Mouse (Mus musculus): ENCODE measurements around the gene Smyd4.

The Smyd4 gene

DNA sequence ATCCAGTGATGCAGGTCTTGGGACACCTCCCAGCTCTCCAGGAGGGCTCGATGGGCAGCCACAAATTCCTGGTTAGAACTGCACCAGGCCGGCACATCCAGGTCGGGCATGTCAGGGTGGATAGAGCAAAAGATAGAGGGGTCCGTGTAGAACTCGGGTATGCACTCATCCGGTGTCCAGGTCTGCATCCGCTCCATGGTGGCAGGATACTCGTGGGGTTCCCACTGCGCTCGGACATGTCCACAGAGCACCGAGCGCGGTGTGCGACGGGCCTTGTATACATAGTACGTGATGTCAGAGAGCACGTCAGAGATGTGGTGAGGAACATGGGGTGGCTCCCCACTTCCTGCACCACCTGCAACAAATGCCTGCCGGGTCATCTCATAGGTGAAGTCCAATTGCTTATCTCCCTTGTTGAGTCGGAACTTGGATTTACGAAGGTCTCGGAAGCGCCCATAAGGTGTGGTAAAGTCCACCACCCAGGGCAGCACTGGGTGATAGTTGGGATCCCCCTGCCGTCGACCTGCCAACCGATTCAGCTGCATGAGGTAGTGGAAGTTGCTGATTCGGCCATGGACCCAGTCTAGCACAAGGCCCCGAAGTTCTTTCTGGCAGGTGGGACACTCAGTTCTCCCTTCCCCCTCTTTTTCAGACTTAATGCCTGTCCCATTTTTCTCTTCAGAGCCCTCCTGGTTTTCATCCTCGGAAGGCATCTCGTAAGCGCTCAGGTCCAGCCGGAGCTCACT, 104.8 kb downstream of the Smyd4 start:
- DNase-seq (ENCODE audit: low spot score) = no peak

DNA sequence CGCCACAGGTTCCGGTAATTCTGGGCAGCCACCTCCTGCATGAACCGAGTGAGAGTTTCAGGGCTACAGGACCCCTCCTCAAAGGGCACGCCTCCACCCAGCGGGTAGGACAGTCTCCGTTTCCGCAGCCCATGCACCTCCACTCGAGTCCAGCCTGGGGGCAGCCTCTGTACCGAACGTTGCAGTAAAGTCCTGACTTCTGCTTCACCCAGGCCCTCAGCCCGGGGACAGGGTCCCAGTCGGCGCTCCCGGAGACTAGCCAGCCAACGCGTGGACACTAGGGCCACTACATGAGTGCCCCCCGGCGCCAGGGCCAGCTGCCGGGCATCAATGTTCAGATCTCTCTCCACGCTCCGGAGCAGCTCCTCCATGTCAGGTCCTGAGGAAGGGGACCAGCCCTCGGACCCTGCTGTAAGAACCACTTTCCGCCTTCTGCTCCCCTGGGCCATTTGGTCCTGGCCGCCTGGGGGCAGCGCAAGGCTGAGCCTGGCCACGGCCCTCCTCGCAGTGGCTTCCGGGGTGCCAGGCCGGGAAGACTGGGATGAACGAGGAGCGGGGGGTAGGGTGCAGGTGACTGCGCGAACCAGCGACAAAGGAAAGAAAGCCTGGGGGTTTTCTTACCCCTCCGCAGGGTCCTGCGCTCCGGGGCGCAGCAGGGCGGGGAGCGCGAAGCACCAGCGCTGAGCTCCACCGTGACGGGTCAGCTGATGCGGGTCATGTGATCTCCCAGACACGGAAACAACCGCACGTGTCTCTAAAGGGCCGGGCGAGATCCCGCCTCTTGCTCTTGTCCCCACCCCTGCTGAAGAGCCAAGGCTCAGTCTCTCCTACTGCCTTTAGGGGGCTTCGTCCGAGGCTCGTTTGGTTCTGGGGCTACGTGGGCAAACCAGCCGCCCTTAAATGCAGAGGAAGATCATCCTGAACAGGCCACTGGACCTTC, 106.0 kb downstream of the Smyd4 start, which contains the start of gene Wdr81:
Gene Wdr81 (minus strand): TSS at position 727 of the 940 bp plus-strand sequence.
- peak; percentile 80 for DNase-seq (ENCODE audit: low spot score)
